Mouse (Mus musculus): Measurements from ENCODE around the gene Trim14.

- no peak for TF ChIP-seq EP300 (IDR thresholded peaks at IDR 0.05; ENCODE audit: low read depth)
- TF ChIP-seq CTCF (IDR thresholded peaks at IDR 0.05; ENCODE audit: low read depth), result no peak
Observed at GRCm38 (mm10) chr4:46556933-46557332, 21.0 kb upstream of the Trim14 start.
